Mouse (Mus musculus): ENCODE results near the gene Grin1. TPM values are rescaled to one million over a fixed set of nuclear protein-coding genes. Genes with fewer than 3 reads are reported as not detected.

The Grin1 gene
- polyA plus RNA-seq, 1 experiment from 2014 or later: 1.0 TPM

GRCm38 (mm10) chr2:25244144-25244543, 74.8 kb downstream of the Grin1 start:
- Histone ChIP-seq H3K9me3 (no peaks in the 10 kb centered on the region), H3K4me2 (replicated peaks) (no peak overlapping the region), H3K27ac (no peak overlapping the region), H3K9ac (no peak overlapping the region), H3K36me3 (peaks cover 33% of the 10 kb centered on the region), H3K4me3 (no peak overlapping the region), H3K27me3 (peaks cover 34% of the 10 kb centered on the region), H3K4me1 (peaks cover 22% of the 10 kb centered on the region)
- no peak for ATAC-seq (ENCODE audit: insufficient number of reproducible peaks, insufficient read depth, low FRiP score, low TSS enrichment)
- 89% methylated on average over 4 of the region's 4 CpGs for WGBS

GRCm38 (mm10) chr2:25243342-25243741, 75.6 kb downstream of the Grin1 start:
- Histone ChIP-seq H3K4me2 (replicated peaks) (peak overlapping the region; percentile 98; the same call in 1 of the 2 replicates), H3K27me3 (peaks cover 34% of the 10 kb centered on the region), H3K27ac (no peak overlapping the region), H3K4me1 (peaks cover 22% of the 10 kb centered on the region), H3K36me3 (peaks cover 25% of the 10 kb centered on the region), H3K9me3 (no peaks in the 10 kb centered on the region), H3K4me3 (no peak overlapping the region), H3K9ac (0 out of 2 replicates have a peak overlapping the region, but pooled peaks have one; percentile 52)
- WGBS: 77% methylated on average over 8 of the region's 8 CpGs
- ATAC-seq (ENCODE audit: insufficient number of reproducible peaks, insufficient read depth, low FRiP score, low TSS enrichment): no peak

GRCm38 (mm10) chr2:25242101-25242506, 76.9 kb downstream of the Grin1 start, which contains the start of the genes Rnf208 and Cysrt1:
TSS of gene Rnf208 (plus strand) at chr2:25242255.
TSS of gene Cysrt1 (minus strand) at chr2:25242452.
- peak within 1 kb of the TSS; percentile 52 for H3K9ac ChIP-seq
- H3K4me3 ChIP-seq: peak within 1 kb of the TSS; percentile 52
- ATAC-seq (ENCODE audit: insufficient number of reproducible peaks, insufficient read depth, low FRiP score, low TSS enrichment): no peak
- H3K4me2 ChIP-seq (replicated peaks): peak within 1 kb of the TSS; percentile 98
- 0 out of 2 replicates have a peak within 1 kb of the TSS, but pooled peaks have one; percentile 8 for H3K27ac ChIP-seq
- H3K4me1 ChIP-seq: peaks cover 22% of the 10 kb centered on the region
- H3K9me3 ChIP-seq: no peaks in the 10 kb centered on the region
- H3K27me3 ChIP-seq: peaks cover 39% of the 10 kb centered on the region
- WGBS: under 1% methylated on average over 59 of the region's 59 CpGs
- H3K36me3 ChIP-seq: peaks cover 12% of the 10 kb centered on the region

GRCm38 (mm10) chr2:25241438-25241775, 77.6 kb downstream of the Grin1 start:
- no peak overlapping the region for H3K27ac ChIP-seq
- no peaks in the 10 kb centered on the region for H3K9me3 ChIP-seq
- H3K4me1 ChIP-seq: peaks cover 22% of the 10 kb centered on the region
- H3K27me3 ChIP-seq: peaks cover 39% of the 10 kb centered on the region
- peak overlapping the region; percentile 52 for H3K4me3 ChIP-seq
- ATAC-seq (ENCODE audit: insufficient number of reproducible peaks, insufficient read depth, low FRiP score, low TSS enrichment): 0 out of 2 replicates have a peak, but pooled peaks have one; percentile 19
- peaks cover 11% of the 10 kb centered on the region for H3K36me3 ChIP-seq
- 21% methylated on average over 6 of the region's 6 CpGs for WGBS
- H3K4me2 ChIP-seq (replicated peaks): peak overlapping the region; percentile 98
- no peak overlapping the region for H3K9ac ChIP-seq

Other genes with a start within 250 kb of the Grin1 start
- not detected in 2 replicates for gene Entpd8, start 238.9 kb downstream of the Grin1 start, polyA plus RNA-seq (2016; fragmentation: Nextera tagmentation; extraction: Ambion mirVana)
- gene Noxa1, start 224.0 kb downstream of the Grin1 start, polyA plus RNA-seq (2016; fragmentation: Nextera tagmentation; extraction: Ambion mirVana): 0.19 TPM in 1 of 2 replicates, not detected in the other
- gene Nrarp, start 138.4 kb downstream of the Grin1 start, polyA plus RNA-seq (2016; fragmentation: Nextera tagmentation; extraction: Ambion mirVana): 21.3 and 24.7 TPM in 2 replicates
- gene Tor4a, start 122.3 kb downstream of the Grin1 start, polyA plus RNA-seq (2016; fragmentation: Nextera tagmentation; extraction: Ambion mirVana): 3.1 and 3.9 TPM in 2 replicates
- 119 and 121 TPM in 2 replicates for gene Nelfb, start 107.7 kb downstream of the Grin1 start, polyA plus RNA-seq (2016; fragmentation: Nextera tagmentation; extraction: Ambion mirVana)
- not detected in 2 replicates for gene Stpg3, start 104.5 kb downstream of the Grin1 start, polyA plus RNA-seq (2016; fragmentation: Nextera tagmentation; extraction: Ambion mirVana)
- gene Fam166a, start 100.4 kb downstream of the Grin1 start, polyA plus RNA-seq (2016; fragmentation: Nextera tagmentation; extraction: Ambion mirVana): 1.1 TPM in 1 of 2 replicates, not detected in the other
- 443 and 449 TPM in 2 replicates for gene Tubb4b, start 94.5 kb downstream of the Grin1 start, polyA plus RNA-seq (2016; fragmentation: Nextera tagmentation; extraction: Ambion mirVana)
- not detected in 2 replicates for gene Slc34a3, start 84.8 kb downstream of the Grin1 start, polyA plus RNA-seq (2016; fragmentation: Nextera tagmentation; extraction: Ambion mirVana)
- not detected in 2 replicates for gene Rnf224, start 82.4 kb downstream of the Grin1 start, polyA plus RNA-seq (2016; fragmentation: Nextera tagmentation; extraction: Ambion mirVana)
- gene Rnf208, start 76.9 kb downstream of the Grin1 start, polyA plus RNA-seq (2016; fragmentation: Nextera tagmentation; extraction: Ambion mirVana): 8.6 and 9.4 TPM in 2 replicates
- gene Cysrt1, start 76.7 kb downstream of the Grin1 start, polyA plus RNA-seq (2016; fragmentation: Nextera tagmentation; extraction: Ambion mirVana): not detected in 2 replicates
- 3.8 and 4.2 TPM in 2 replicates for gene AL732309.1, start 72.3 kb downstream of the Grin1 start, polyA plus RNA-seq (2016; fragmentation: Nextera tagmentation; extraction: Ambion mirVana)
- 21.6 and 23.6 TPM in 2 replicates for gene Tmem203, start 63.7 kb downstream of the Grin1 start, polyA plus RNA-seq (2016; fragmentation: Nextera tagmentation; extraction: Ambion mirVana)
- gene Tprn, start 56.6 kb downstream of the Grin1 start, polyA plus RNA-seq (2016; fragmentation: Nextera tagmentation; extraction: Ambion mirVana): 9.7 TPM in 2 replicates
- 218 and 231 TPM in 2 replicates for gene Ssna1, start 46.7 kb downstream of the Grin1 start, polyA plus RNA-seq (2016; fragmentation: Nextera tagmentation; extraction: Ambion mirVana)
- 154 and 155 TPM in 2 replicates for gene Anapc2, start 46.7 kb downstream of the Grin1 start, polyA plus RNA-seq (2016; fragmentation: Nextera tagmentation; extraction: Ambion mirVana)
- gene Tmem210, start 31.0 kb downstream of the Grin1 start, polyA plus RNA-seq (2016; fragmentation: Nextera tagmentation; extraction: Ambion mirVana): not detected in 2 replicates
- gene Lrrc26, start 29.3 kb downstream of the Grin1 start, polyA plus RNA-seq (2016; fragmentation: Nextera tagmentation; extraction: Ambion mirVana): not detected in 2 replicates
- 66.5 and 75.8 TPM in 2 replicates for gene Man1b1, start 13.2 kb upstream of the Grin1 start, polyA plus RNA-seq (2016; fragmentation: Nextera tagmentation; extraction: Ambion mirVana)
- gene Dpp7, start 37.2 kb upstream of the Grin1 start, polyA plus RNA-seq (2016; fragmentation: Nextera tagmentation; extraction: Ambion mirVana): 25.0 and 27.0 TPM in 2 replicates
- gene Uap1l1, start 46.5 kb upstream of the Grin1 start, polyA plus RNA-seq (2016; fragmentation: Nextera tagmentation; extraction: Ambion mirVana): 7.9 and 8.9 TPM in 2 replicates
- 51.4 and 51.6 TPM in 2 replicates for gene Sapcd2, start 53.1 kb upstream of the Grin1 start, polyA plus RNA-seq (2016; fragmentation: Nextera tagmentation; extraction: Ambion mirVana)
- 0.41 and 0.42 TPM in 2 replicates for gene Entpd2, start 76.7 kb upstream of the Grin1 start, polyA plus RNA-seq (2016; fragmentation: Nextera tagmentation; extraction: Ambion mirVana)
- 47.7 and 60.0 TPM in 2 replicates for gene Npdc1, start 80.2 kb upstream of the Grin1 start, polyA plus RNA-seq (2016; fragmentation: Nextera tagmentation; extraction: Ambion mirVana)
- gene Fut7, start 104.1 kb upstream of the Grin1 start, polyA plus RNA-seq (2016; fragmentation: Nextera tagmentation; extraction: Ambion mirVana): not detected in 2 replicates
- 4.8 and 5.2 TPM in 2 replicates for gene Abca2, start 109.5 kb upstream of the Grin1 start, polyA plus RNA-seq (2016; fragmentation: Nextera tagmentation; extraction: Ambion mirVana)
- gene Clic3, start 137.7 kb upstream of the Grin1 start, polyA plus RNA-seq (2016; fragmentation: Nextera tagmentation; extraction: Ambion mirVana): 1.4 and 1.8 TPM in 2 replicates
- gene Paxx, start 141.9 kb upstream of the Grin1 start, polyA plus RNA-seq (2016; fragmentation: Nextera tagmentation; extraction: Ambion mirVana): 28.6 and 28.9 TPM in 2 replicates
- gene Ptgds, start 150.9 kb upstream of the Grin1 start, polyA plus RNA-seq (2016; fragmentation: Nextera tagmentation; extraction: Ambion mirVana): 0.70 and 0.96 TPM in 2 replicates
- not detected in 2 replicates for gene Lcn12, start 174.7 kb upstream of the Grin1 start, polyA plus RNA-seq (2016; fragmentation: Nextera tagmentation; extraction: Ambion mirVana)
- gene Fbxw5, start 181.6 kb upstream of the Grin1 start, polyA plus RNA-seq (2016; fragmentation: Nextera tagmentation; extraction: Ambion mirVana): 81.8 and 82.8 TPM in 2 replicates
- gene C8g, start 182.5 kb upstream of the Grin1 start, polyA plus RNA-seq (2016; fragmentation: Nextera tagmentation; extraction: Ambion mirVana): 6.3 and 6.4 TPM in 2 replicates
- 37.7 and 37.8 TPM in 2 replicates for gene Traf2, start 227.8 kb upstream of the Grin1 start, polyA plus RNA-seq (2016; fragmentation: Nextera tagmentation; extraction: Ambion mirVana)
- gene Edf1, start 238.7 kb upstream of the Grin1 start, polyA plus RNA-seq (2016; fragmentation: Nextera tagmentation; extraction: Ambion mirVana): 310 and 331 TPM in 2 replicates

All from embryonic facial prominence, embryonic 12.5 days (tissue).